Mouse (Mus musculus): ENCODE data around the gene Drc7. TPM values are rescaled to one million over a fixed set of nuclear protein-coding genes. Genes with fewer than 3 reads are reported as not detected.

Gene Drc7
- total and polyA plus RNA-seq, 2 experiments from 2014 or later = not detected

DNA sequence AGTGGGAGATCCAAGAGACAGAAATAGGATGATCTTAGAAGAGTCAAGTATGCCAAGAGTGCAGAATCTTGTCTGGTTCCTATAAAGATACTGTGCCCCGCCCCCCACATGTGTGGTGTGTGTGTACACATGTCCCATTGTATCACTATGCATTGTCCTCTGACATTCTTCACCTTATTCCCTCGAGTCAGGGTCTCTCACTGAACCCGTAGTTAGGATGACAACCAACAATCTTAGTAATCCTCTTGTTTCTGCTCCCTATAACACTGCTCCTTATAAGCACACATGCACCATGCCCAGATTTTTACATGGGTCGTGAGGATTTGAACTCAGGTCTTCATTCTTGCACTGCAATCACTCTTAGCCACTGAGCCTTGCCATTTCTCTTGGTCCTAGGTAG lies 24.4 kb downstream of the Drc7 start:
- H3K27me3 ChIP-seq (ENCODE audit: control insufficient read depth, insufficient read depth, low read length) = no peaks in the 10 kb centered on the region
- TF ChIP-seq EP300 (IDR thresholded peaks at IDR 0.05; ENCODE audit: low read depth) (no peak), CTCF (IDR thresholded peaks at IDR 0.05; ENCODE audit: low read depth) (no peak)
- no peak overlapping the region for H3K27ac ChIP-seq (ENCODE audit: low read depth)
- H3K4me1 ChIP-seq (ENCODE audit: control insufficient read depth, insufficient read depth) = peaks cover 6% of the 10 kb centered on the region; the same call in 1 of the 2 replicates
- no peak overlapping the region for H3K4me2 ChIP-seq (ENCODE audit: low read depth, low read length)
- DNase-seq (ENCODE audit: low spot score) (no peak), ATAC-seq (ENCODE audit: insufficient read depth, low read depth) (no peak)
- no peak overlapping the region for H3K4me3 ChIP-seq (ENCODE audit: low read depth, low read length)
- H3K9me3 ChIP-seq (replicated peaks; ENCODE audit: control insufficient read depth, low read length) = no peaks in the 10 kb centered on the region
- WGBS = 81% methylated on average over 4 of the region's 4 CpGs
- H3K9ac ChIP-seq (replicated peaks; ENCODE audit: low read depth, low read length) = no peak overlapping the region
- peaks cover 3% of the 10 kb centered on the region; the same call in 1 of the 2 replicates for H3K36me3 ChIP-seq (replicated peaks; ENCODE audit: control insufficient read depth, insufficient read depth, low read length)

DNA sequence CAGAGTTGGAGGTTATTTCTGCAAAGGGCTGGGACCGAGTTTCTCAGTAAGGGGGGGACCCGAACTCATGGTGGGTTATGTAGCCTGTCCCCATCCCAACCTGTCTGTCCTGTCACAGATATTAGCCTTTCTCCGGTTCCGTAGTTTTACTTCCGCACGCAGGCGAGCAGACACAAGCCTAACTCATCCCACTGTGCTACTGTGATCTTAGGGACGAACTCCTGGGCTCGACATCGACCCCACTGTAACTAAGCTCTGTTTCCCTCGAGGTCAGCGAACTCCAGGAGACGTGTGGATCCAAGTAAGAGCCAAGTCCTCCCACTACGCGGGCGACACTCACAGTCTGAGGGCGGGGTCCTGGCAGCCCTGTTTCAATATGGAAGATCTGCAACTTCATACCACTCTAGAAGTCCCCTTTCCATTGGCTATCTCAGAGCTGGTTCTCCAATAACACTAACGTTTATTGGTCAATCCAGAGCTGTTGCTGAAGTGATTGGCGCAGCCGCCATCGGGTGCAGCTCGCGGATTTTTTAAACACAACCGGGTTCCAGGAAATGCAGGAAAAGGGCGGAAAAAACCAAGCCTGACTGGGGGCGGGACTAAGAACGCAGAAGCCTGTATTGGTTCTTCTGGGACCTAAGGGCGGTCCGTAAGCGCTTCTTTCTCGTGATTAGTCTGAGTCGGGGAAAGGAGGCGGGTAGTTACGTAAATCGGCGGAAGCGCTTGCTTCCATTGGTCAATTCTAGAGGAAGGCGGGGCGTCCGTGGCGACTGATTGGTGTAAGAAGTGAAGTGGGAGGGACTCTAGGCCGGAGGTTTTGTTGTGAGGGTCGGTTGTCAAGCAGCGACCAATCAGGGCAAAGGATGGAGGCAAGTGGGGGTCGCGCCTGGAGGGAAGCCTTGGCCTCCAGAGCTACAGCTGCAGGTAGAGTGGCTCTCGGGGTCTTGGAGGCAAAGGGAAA lies 25.8 kb downstream of the Drc7 start, which contains the start of gene Katnb1:
TSS of gene Katnb1 (plus strand) at position 806 of the 961 bp plus-strand sequence.
- peak; percentile 100 for DNase-seq (ENCODE audit: low spot score)
- Histone ChIP-seq H3K27ac (ENCODE audit: low read depth) (peak within 1 kb of the TSS; percentile 89), H3K9me3 (replicated peaks; ENCODE audit: control insufficient read depth, low read length) (no peaks in the 10 kb centered on the region), H3K4me3 (ENCODE audit: low read depth, low read length) (peak within 1 kb of the TSS; percentile 75), H3K4me1 (ENCODE audit: control insufficient read depth, insufficient read depth) (peaks cover 6% of the 10 kb centered on the region; the same call in 1 of the 2 replicates), H3K36me3 (replicated peaks; ENCODE audit: control insufficient read depth, insufficient read depth, low read length) (peaks cover 15% of the 10 kb centered on the region), H3K9ac (replicated peaks; ENCODE audit: low read depth, low read length) (peak within 1 kb of the TSS; percentile 70), H3K4me2 (ENCODE audit: low read depth, low read length) (peak within 1 kb of the TSS; percentile 87), H3K27me3 (ENCODE audit: control insufficient read depth, insufficient read depth, low read length) (no peaks in the 10 kb centered on the region)
- WGBS = under 1% methylated on average over 47 of the region's 47 CpGs
- no peak for TF ChIP-seq CTCF (IDR thresholded peaks at IDR 0.05; ENCODE audit: low read depth)
- peak; percentile 100 for TF ChIP-seq EP300 (IDR thresholded peaks at IDR 0.05; ENCODE audit: low read depth)
- peak; percentile 96 for ATAC-seq (ENCODE audit: insufficient read depth, low read depth)

DNA sequence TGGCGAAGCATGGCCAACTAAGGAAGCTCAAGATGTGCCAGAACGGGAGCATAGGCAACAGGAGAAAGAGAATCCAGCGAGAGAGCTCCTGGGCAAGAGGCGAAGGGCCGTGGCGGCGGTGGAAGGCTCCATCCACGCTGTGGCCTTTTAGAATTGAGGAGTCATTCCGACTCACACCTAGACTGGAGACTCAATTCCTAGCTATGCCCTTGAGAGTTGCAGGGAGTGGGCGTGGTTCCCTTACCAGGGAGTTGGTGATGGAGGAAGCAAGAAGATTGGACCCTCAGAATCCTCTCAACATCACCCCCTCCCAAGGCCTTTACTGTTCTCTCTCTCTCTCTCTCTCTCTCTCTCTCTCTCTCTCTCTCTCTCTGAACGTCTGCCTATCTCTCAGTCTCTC lies 26.7 kb downstream of the Drc7 start:
- Histone ChIP-seq H3K27me3 (ENCODE audit: control insufficient read depth, insufficient read depth, low read length) (no peaks in the 10 kb centered on the region), H3K4me3 (ENCODE audit: low read depth, low read length) (peak overlapping the region; percentile 75), H3K27ac (ENCODE audit: low read depth) (peak overlapping the region; percentile 58; the same call in 1 of the 2 replicates), H3K9me3 (replicated peaks; ENCODE audit: control insufficient read depth, low read length) (no peaks in the 10 kb centered on the region), H3K36me3 (replicated peaks; ENCODE audit: control insufficient read depth, insufficient read depth, low read length) (peaks cover 20% of the 10 kb centered on the region), H3K9ac (replicated peaks; ENCODE audit: low read depth, low read length) (peak overlapping the region; percentile 53), H3K4me2 (ENCODE audit: low read depth, low read length) (peak overlapping the region; percentile 84), H3K4me1 (ENCODE audit: control insufficient read depth, insufficient read depth) (peaks cover 6% of the 10 kb centered on the region; the same call in 1 of the 2 replicates)
- no peak for ATAC-seq (ENCODE audit: insufficient read depth, low read depth)
- TF ChIP-seq CTCF (IDR thresholded peaks at IDR 0.05; ENCODE audit: low read depth) (no peak), EP300 (IDR thresholded peaks at IDR 0.05; ENCODE audit: low read depth) (no peak)
- 5% methylated on average over 11 of the region's 11 CpGs for WGBS
- DNase-seq (ENCODE audit: low spot score) = no peak

DNA sequence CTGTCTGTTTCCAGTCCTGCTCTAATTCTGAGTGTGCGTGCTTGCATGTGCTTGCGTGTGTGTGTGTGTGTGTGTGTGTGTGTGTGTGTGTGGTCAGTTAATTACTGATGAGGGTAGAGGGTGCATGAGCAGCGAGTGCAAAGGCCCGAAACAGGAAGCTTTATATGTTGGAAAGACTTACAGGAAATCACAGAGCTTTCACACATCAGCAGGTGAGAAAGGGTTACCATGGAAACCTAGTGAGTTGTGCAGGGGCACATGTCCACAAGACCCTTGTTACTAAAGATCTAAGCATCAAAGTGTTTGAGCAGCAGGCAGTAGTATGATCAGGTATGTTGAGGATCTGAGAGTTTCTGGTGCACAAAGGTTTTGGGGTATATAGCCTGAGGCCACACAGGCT lies 29.4 kb downstream of the Drc7 start:
- Histone ChIP-seq H3K36me3 (replicated peaks; ENCODE audit: control insufficient read depth, insufficient read depth, low read length) (peaks cover 28% of the 10 kb centered on the region), H3K9ac (replicated peaks; ENCODE audit: low read depth, low read length) (no peak overlapping the region)
- 90% methylated on average over 4 of the region's 4 CpGs for WGBS

DNA sequence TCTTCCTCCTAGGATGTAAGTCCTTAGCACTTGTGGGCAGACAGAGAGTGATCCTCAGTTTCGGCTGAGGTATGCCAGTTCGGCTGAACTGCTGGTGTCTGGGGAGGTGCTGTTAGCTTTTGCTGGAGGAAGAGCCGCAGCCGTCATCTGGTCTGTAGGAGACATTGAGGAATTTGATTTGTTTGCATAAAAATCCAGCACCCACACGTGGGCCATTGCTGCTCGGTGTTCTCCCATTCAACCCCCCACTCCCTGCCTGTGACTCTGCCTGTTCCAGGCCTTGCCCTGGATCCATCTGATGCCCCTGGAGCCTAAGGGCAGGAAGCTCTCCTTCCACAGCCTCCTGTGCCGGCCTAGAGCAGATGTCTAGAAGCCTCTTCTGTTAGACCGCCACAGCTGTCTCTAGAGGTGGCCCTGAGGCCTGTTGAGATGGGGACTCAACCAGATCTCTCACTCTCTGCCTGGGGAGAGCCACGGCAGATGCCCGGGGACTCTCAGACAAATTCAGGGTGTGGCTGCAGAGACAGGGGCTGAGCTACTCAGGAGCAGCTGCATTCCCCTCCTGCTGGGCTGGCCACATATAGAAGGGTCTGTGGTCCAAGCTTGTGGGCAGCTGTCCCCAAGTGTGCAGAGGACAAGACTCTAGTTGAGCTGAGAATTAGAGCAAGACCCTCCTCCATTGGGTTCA lies 30.0 kb downstream of the Drc7 start:
- H3K4me2 ChIP-seq (ENCODE audit: low read depth, low read length) = no peak overlapping the region
- no peaks in the 10 kb centered on the region for H3K9me3 ChIP-seq (replicated peaks; ENCODE audit: control insufficient read depth, low read length)
- peaks cover 28% of the 10 kb centered on the region for H3K36me3 ChIP-seq (replicated peaks; ENCODE audit: control insufficient read depth, insufficient read depth, low read length)
- no peak for TF ChIP-seq EP300 (IDR thresholded peaks at IDR 0.05; ENCODE audit: low read depth)
- no peak for TF ChIP-seq CTCF (IDR thresholded peaks at IDR 0.05; ENCODE audit: low read depth)
- H3K27me3 ChIP-seq (ENCODE audit: control insufficient read depth, insufficient read depth, low read length) = no peaks in the 10 kb centered on the region
- peaks cover 6% of the 10 kb centered on the region; the same call in 1 of the 2 replicates for H3K4me1 ChIP-seq (ENCODE audit: control insufficient read depth, insufficient read depth)
- H3K27ac ChIP-seq (ENCODE audit: low read depth) = no peak overlapping the region
- ATAC-seq (ENCODE audit: insufficient read depth, low read depth) = no peak
- H3K9ac ChIP-seq (replicated peaks; ENCODE audit: low read depth, low read length) = no peak overlapping the region
- 77% methylated on average over 10 of the region's 10 CpGs for WGBS
- no peak for DNase-seq (ENCODE audit: low spot score)
- no peak overlapping the region for H3K4me3 ChIP-seq (ENCODE audit: low read depth, low read length)

More for the DNA sequence above, 29.4 kb downstream of the Drc7 start:
- H3K27ac ChIP-seq (ENCODE audit: low read depth) = no peak overlapping the region
- H3K4me1 ChIP-seq (ENCODE audit: control insufficient read depth, insufficient read depth) = peaks cover 6% of the 10 kb centered on the region; the same call in 1 of the 2 replicates
- no peaks in the 10 kb centered on the region for H3K27me3 ChIP-seq (ENCODE audit: control insufficient read depth, insufficient read depth, low read length)
- no peak overlapping the region for H3K4me2 ChIP-seq (ENCODE audit: low read depth, low read length)
- DNase-seq (ENCODE audit: low spot score) = no peak
- H3K4me3 ChIP-seq (ENCODE audit: low read depth, low read length) = no peak overlapping the region
- no peak for ATAC-seq (ENCODE audit: insufficient read depth, low read depth)
- H3K9me3 ChIP-seq (replicated peaks; ENCODE audit: control insufficient read depth, low read length) = no peaks in the 10 kb centered on the region
- TF ChIP-seq EP300 (IDR thresholded peaks at IDR 0.05; ENCODE audit: low read depth) = no peak
- TF ChIP-seq CTCF (IDR thresholded peaks at IDR 0.05; ENCODE audit: low read depth) = no peak
